Mouse (Mus musculus) testis, postnatal 10 days (tissue): ENCODE results near the gene Cand1.

Experiments
- DNase-seq: peaks from one replicate; pipeline ENCODE4 v3.0.0; 2021; ENCODE audit warnings: low spot score

Gene Cand1

DNA sequence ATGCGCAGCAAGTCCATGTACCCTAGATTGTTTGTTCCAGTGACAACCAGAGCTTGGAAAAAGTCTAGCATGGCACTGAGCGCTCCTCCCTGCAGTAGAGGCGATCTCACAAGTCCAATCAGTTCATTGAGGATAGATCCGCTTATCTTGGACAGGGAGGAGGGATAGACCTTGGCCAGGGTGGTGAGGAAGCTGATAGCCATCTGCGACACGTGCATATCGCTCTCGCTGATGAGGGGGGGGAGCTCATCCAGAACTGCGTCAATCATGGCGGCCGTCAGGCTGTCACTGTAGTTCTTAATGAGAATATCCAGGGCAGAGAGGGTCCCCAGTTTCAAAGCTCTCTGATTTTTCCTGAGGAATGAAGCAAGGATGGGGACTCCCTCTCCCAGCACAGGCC is 28.6 kb downstream of the Cand1 start:
- DNase-seq = no peak

DNA sequence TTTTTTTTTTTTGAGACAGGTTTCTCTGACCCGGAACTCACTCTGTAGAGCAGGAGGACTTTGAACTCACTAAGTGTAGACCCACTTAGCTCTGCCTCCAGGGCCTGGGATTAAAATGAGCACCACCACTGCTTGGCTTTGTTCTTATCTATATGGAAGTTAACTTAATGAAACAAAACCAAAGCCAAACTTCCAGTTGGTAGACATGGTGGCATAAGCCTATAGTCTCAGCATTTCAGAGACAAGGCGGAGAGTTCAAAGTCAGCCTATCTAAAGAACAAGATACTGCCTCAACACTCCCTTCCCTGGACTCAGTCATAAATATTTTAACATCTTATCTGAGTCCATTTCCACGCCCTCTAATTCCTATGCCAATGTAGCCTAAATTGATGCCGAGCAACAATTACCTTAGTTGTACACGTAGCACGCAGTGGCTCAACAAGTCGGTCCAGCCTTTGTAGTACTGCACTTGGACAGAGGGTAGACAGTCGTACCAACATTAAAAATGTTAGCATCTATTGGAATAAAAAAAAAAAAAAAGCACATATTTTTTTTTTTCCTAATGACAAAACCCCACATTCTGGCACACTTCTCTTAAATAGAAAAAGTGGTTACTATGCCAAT is 33.4 kb downstream of the Cand1 start:
- DNase-seq = no peak

DNA sequence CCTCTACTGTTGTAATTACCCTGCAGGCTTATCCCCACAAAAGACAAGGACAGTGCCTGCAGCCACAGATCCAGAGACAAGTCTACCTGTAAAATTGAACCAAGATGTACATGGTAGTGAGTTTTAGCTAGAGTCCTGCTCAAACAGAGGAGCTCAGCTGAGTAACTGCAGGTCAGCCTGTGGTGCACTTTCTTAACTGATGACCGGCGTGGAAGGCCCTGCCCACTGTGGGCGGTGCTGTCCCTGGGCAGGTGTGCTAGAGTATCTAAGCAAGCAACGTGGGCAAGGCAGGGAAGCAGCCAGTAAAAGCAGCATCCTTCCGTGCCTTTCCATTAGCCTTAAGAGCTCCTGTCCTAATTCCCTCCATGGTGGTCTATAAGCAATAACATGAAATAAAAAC is 34.6 kb downstream of the Cand1 start:
- DNase-seq = no peak

DNA sequence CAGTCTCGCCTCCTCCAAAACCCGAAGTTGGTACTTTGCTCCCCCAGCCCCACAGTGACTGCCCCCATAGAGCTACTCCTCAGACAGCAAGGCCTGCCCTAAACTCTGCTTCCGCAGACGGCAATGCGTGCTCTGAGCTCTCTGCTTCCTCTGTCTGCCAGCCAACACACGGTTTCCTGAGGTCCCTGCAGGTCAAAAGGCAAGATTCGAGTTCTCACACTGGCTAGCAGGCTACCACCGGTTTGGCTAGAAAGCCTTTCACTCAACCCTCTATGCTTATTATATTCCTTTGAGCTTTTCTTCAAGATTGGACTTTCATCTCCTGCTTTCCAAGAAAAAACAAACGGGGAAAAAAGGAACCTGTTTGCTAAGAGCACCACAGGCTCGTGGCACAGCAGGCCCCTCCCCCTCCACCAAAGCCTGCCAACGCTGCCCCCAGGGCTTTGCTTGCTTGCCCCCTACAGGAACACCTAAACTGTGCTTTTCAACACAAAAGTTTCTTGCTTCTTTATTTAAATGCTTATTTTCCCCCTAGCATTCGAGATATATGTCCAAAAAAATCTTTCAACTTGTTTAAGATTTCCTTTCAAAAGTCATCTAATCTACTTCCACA is 35.4 kb downstream of the Cand1 start:
- no peak for DNase-seq

DNA sequence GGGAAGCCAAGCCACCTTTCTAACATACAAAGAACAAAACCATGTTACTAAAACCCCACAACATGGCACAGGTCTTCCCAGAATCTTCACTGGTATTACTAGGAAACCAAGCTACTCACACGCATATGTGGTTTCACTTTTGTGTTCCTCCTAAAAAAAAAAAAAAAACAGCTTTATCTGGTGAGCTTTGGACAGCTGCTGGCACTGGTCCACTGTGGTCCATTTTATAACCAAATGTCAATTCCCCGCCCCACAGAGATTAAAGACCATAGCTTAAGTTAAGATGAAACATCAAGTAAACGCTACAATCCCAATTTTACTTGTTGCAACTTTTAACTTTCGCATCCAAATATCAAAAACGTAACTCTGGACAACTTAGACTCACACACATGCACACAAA is 40.0 kb downstream of the Cand1 start:
- DNase-seq = no peak

DNA sequence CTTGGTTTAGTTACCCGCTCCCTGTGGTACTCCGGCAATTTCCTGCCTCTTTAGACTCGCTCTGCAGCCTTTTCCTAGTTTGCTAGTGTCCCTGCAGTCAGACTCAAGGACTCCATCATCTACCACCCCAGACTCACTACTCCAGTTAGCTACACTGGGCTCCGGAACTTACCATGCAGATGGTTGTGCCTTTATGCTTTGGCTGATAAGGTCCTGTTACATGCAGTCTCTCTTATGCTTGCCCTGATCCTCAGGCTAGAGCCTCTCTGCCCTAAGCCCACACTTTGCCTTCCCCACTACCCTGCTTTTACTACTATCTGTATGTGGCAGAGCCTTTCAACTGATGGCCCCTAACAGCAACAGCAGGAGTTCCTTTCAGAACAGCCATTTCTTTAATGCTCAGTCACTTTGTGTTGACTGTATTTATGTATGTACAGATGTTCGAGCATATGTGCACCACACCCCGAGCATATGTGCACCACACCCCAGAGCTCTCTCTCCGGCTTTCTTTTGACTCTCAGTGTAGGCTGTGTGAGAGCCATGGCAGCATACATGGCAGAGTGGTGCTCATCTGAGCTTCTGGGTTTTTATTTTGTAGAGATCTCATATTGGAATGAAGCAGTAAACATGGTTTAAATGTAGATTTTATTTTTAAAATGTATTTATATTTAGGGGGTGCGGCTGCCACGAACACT is 41.5 kb downstream of the Cand1 start:
- DNase-seq = no peak

DNA sequence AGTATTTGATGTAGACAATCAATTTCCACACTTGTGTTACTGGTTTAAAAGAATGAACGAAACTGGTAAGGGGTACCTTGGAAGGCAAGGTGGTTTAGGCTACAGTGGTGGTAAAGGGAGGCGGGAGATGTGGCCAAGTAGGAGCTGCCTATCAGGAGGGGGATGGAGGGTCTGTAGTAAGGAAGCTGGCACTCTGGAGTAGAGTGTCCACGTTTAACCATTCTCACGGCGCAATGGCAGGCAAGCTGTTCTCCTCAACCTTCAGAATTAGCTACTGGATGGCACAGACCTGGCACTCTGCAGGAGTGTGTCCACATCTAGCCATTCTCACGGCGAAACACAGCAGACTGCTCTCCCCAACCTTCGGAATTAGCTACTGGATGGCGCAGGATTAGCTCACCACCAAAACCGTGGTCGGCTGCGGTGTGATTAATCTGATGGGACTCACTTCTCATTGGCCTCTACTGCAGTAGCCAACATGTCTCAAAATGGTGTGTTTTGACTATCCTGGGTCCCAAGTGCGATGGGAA is 42.2 kb downstream of the Cand1 start:
- DNase-seq = no peak

DNA sequence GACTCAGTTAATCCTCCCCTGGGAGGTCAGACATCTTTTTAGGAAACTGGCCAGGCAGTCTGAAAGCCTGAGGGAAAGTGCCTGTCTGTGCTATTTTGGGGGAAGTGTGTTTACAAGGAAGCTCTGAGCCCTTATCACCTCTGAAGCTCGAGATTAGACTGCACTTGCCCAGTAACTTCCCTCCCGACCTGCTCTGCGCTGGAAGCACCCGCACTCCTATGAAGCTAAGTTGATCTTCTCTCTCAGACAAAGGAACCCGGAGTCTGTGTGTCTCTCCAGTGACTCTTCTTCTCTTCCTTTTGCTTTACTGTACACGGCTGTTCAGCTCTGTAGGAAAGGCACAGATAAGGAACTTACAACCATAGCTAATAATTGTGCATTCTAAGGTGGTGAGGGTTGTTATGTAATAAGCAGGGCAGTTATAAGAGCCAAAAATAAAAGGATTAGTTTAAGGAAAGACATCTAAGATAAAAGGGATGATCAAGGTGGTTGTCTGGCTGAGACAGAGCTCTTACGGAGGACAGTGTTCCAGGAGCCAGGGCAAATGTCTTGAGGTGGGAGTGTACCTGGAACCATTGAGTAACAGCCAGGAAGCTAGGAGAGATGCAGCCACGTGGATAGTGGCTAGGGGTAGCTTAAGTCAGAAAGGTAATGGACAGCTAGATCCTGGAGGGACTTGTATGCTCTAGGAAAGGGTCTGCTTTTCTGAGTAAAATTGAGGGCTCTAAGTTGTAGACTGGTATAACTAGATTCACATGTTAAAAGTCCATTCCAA is 47.1 kb downstream of the Cand1 start:
- DNase-seq = no peak

DNA sequence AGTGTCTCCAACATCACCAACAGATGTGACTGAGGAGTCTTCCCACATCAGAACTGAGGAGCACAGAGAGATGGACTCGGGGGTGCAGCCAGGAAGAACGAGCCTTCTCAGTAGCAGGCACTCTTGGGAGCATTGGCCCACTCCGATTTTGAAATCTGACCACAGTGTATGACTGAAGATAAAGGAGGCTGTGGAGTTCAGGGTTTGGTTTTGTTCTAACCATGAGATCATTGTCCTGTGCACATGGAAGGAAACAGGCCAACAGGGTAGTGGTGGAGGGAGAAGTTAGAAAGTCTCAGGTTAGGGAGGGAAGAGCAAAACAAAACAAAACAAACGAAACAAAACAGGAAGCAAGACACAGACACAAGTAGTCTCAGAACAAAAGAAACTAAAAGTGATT is 52.1 kb downstream of the Cand1 start:
- no peak for DNase-seq

DNA sequence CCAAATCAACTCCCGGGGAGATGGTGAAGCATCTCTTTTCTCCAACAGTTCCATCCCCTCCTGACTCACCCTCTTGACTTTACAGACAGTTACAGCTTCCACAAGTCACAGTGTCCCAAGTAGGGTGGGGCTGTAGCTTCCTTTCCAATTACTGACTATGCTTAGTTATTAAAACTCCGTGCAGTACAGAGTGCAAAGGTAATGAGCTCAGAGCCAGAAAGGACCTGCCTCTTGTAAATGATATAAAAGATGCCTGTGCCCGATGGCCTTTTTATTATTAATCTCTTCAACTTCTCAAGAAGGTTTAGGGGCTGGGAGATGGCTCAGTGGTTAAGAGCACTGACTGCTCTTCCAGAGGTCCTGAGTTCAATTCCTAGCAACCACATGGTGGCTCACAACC is 70.2 kb downstream of the Cand1 start:
- DNase-seq = no peak

DNA sequence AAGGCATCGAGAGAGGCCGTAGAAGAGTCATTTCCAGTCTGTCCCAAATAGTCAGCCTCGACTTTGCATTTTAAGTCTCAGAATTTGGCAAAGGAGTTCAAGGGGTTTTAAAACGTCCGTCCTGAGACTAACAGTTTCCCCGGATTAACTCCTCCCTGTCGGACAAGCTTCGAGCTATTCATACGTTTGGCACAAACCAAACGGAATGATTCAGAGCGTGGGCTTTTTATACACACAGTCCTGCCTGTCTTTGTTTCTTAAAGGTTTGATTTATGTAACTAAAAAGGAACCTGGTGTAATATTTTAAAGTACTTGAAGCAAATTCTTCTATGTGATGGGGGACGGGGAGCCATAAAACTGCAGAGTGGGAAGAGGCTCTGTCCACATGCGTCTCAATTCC is 70.6 kb downstream of the Cand1 start:
- no peak for DNase-seq

DNA sequence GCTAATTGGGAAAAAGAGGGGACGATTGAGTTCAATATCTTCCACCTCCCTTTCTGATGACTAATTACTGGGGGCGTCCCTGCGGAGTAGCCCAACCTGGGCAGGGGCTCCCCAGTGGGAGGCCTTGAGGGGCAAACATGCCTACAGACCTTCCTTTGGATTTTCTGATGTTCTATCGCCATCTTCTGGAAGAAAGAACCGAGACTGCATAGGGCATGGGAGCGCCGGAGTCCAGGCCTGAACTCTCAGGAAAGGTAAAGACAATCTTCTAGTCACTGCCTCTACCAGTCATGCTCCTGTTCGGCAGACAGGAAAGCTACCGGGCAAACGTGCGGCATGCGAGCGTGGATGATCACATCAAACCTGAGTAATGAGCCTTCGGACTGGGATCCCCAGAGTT is 71.1 kb downstream of the Cand1 start:
- no peak for DNase-seq

DNA sequence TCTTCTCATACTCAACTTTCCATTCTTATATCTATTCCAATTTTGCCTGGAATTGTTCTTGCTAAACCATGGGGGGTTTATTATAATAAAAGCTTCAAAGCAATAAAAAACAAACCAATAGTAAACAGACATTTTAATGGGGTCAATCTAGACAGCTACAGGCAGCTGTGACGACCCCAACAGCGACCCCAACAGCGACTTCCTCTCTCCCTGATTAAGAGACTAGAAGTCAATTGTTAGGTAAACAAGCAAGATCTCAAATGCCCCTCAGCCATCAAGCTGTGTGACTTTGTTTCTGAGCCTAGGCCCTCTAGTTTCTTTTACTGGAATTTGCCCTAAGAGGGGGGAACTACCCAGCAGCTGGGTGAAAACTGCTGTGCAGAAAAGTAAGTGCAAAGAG is 72.0 kb downstream of the Cand1 start:
- no peak for DNase-seq

DNA sequence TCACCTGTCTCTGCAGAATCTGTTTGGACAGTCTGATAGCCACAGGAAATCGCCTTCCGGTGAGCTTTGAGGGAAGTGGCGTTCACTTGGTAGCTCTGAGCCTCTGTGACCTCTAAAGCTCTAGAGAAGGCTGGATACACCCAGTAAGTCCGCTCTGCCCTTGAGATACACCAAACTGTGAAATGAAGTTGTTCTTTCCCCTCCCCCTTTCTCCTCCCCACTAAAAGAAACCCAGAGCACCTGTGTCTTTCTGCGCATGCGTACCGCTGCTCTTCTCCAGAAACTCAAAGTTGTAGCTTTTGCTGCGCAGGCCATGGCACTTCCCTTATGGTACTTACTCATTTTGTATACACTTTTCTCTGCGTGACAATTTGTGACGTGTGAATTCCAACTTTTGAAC is 74.8 kb downstream of the Cand1 start:
- no peak for DNase-seq

DNA sequence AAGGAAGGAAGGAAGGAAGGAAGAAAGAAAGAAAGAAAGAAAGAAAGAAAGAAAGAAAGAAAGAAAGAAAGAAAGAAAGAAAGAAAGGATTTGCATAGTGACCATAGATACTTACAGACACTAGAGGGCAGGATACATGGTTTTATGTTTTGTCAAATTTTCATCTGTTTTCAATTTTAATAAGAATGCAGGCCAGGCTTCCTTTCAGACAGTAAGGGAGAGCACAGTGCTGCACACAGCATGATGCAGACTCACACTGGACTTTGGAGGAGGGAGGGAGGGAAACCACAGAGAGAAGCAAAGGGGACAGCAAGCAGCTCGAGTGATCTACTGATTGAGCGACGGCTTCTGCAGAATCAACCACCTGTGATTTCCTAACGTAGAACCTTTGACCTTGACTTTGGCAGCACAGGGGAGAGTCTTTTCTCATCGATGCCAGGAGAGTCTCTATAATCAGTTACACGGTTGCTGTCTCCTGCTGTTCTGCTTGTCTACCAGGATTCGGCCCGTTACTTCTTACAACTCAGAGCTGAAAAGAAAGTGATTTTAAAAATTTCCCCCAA is 78.0 kb downstream of the Cand1 start:
- no peak for DNase-seq

DNA sequence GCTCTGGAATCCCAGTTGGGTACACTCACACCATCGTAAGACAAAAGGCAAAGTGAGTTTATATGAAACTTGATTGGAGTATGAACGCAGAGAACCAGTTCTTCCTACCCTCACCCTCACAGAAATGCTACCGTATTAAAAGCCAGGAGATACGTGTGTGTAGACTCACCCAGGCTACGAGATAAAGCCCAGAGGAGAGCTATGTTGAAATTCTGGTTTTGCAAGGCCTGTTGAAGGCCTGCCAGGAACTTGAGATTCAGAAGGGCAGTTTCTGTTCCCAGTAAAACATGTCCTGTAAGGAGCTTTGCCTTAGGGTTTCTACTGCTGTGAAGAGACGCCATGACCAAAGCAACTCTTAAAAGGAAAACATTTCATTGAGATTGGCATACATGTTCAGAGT is 79.7 kb downstream of the Cand1 start:
- no peak for DNase-seq

DNA sequence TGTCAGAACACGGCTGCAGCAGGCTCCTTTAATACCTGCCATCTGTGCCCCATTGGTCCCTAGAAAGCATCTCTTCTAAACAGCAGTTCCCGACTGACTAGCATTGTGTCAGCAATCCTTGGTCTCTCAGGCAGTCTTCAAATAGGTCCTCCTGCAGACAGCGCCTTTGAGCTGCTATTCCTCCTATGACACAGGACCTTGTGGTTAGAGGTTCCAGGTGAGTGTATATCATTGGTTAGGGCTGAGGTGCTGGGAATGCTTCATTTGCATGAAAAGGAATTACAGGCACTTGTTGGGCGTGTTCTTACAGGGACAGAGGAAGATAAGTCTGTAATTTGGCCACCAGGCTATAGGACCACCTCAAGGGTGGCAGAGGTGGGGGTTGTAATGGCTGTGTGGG is 90.6 kb downstream of the Cand1 start:
- DNase-seq = no peak
